Mouse (Mus musculus): ENCODE data around the gene 1500009C09Rik. TPM values are rescaled to one million over a fixed set of nuclear protein-coding genes. Genes with fewer than 3 reads are reported as not detected.
"Not testable (repeated sequence)": the region's sequence is repeated elsewhere in the genome, so short reads cannot be mapped to it uniquely, and the experiment has no call there.

The 1500009C09Rik gene
- total RNA-seq, 2 experiments from 2014 or later: not detected

DNA sequence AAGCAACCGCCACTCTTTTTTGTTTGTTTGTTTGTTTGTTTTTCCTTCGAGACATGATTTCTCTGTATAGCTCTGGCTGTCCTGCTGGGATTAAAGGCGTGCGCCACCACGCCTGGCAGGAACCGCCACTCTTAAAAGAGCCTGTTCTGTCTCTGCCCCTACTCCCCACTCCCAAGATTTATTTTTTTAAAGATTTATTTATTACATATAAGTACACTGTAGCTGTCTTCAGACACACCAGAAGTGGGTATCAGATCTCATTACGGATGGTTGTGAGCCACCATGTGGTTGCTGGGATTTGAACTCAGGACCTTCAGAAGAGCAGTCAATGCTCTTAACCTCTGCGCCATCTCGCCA is 7.4 kb upstream of the 1500009C09Rik start:
- ATAC-seq (replicated peaks; ENCODE audit: poor library complexity, severe bottlenecking): not testable (repeated sequence)

DNA sequence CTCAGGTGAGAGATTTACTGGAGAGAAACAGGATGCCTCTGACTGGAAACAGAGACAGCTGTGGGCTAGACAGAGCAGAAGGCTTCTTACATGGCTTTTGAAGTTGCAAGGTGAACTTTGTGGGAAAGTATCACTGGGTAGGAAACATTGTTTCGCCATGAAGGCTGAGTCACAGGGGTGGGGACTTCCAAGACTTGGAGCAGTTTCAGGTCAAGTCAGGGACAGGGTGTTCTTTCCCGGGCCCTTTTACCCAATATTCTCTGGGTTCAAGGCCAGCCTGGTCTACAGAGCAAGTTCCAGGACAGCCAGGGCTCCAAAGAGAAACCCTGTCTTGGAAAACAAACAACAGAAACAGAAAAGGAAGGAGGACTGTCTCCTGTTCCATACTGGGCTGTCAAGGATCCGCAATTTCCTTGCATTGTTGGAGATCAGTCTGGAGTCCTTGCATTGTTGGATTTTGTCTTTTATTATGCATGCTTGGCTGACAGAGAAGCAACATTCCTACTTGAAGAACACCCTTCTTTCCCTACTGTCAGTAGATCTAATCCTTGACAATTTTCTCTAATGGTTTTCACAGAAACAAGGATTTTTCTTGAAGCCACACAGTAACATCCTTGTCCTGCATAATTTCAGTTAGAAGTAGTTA is 4.9 kb upstream of the 1500009C09Rik start:
- no peak for ATAC-seq (replicated peaks; ENCODE audit: poor library complexity, severe bottlenecking)

DNA sequence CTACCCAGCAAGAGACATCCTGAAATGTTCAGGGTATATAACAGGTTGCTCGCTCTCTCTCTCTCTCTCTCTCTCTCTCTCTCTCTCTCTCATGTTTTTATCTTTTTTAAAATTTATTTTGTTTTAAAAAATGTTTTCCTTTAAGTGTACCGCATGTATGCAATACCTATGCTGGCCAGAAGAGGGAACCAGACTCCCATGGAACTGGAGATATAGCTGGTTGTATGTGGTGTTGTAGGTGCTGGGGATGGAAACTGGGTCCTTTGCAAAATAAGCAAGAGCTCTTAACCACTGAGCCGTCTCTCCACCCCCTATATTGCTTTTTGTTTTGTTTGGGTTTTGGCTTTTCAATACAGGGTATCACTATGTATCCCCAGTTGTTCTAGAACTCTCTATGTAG is 618 bp upstream of the 1500009C09Rik start:
- no peak for ATAC-seq (replicated peaks; ENCODE audit: poor library complexity, severe bottlenecking)

DNA sequence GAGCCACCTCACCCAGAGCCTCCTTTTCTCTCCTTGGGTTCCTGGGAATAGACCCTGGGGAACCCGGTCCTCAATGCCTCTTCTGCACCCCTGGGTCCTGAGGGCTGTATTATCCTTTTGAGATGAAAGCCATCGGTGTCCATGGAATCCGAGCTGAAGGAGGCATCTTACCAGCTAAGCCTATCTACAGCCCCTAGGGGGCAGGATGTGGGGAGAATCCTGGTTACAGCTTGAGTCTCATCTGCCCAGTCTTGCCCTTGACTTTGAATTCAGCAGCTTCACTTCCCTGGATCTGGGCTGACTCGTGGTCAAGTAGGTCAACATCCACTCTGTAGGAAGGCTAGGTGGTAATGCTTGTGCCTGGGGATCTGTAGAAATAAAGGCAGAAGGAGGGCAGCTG is 3.1 kb downstream of the 1500009C09Rik start:
- no peak for ATAC-seq (replicated peaks; ENCODE audit: poor library complexity, severe bottlenecking)

DNA sequence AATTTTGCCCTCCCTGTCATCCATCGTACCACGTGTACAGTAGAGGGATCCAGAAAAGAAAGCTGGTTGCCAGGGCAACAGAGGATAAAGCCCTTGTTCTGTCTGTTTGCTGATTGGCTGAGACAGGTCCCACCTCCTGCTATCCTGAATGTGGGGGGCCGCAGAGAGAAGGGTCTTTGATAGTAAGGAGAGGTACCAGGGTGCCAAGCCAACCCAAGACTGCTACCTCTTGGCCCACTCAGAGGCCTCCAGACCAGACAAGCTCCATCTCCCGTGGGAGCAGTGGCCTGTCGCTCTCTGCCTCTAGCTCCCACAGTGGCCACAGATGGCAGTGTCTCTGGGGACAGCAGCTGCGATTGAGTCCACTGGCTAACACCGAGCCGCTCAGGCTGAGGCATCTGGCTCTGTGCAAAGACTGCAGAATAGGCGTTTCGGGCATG is 3.8 kb downstream of the 1500009C09Rik start:
- no peak for ATAC-seq (replicated peaks; ENCODE audit: poor library complexity, severe bottlenecking)

DNA sequence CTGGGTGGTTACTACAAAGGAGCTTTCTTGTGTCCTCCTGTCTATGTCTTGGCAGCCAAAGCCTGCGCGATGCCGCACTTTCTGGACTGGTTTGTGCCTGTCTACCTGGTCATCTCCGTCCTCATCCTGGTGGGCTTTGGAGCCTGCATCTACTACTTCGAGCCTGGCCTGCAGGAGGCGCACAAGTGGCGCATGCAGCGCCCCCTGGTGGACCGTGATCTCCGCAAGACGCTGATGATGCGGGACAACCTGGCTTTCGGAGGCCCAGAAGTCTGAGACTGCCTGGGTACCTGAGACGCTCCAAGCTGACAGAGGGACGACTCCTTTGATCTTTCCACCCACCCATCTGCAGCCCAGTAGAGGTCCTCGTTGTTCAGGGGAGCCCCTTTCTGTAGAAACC is 7.3 kb downstream of the 1500009C09Rik start:
- ATAC-seq (replicated peaks; ENCODE audit: poor library complexity, severe bottlenecking): peak; percentile 81

DNA sequence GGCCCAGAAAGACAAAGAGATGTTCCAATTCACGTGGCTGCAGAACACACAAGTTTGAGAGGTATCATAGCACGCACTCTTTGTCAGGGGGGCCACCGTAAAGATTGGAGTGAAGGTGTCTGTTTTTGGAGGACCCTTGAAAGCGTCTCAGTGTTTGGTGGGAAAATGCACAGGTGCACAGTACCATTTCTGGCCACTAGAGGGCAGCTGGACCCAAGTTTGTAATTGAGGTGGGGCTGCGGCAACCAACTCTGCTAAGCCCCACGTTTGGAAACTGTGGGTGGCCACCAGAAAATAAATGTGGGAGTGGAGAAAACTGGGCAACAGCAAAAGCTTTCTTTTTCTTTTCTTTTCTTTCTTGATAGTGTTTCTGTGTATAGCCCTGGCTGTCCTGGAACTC is 14.2 kb downstream of the 1500009C09Rik start:
- peak; percentile 62; the same call in 1 of the 2 replicates for ATAC-seq (replicated peaks; ENCODE audit: poor library complexity, severe bottlenecking)

DNA sequence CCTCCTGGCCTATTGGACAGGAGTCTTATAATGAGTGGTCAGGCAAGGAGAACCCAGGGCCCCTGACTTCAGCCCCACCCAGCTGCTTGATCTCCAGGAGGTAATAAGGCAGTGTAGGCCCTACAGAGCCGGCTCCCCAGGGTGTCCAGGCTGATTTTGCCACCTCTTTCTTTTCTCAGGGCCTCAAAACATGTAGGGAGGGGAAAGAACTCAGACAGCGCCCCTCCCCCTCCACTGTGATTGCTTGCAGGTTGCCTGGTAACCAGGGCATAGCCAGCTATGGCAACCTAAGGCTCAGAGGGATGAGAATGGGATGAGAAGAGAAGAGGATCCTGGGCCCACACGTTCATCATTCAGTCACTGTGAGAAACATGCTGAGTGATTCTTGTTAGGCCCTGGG is 16.0 kb downstream of the 1500009C09Rik start:
- no peak for ATAC-seq (replicated peaks; ENCODE audit: poor library complexity, severe bottlenecking)

DNA sequence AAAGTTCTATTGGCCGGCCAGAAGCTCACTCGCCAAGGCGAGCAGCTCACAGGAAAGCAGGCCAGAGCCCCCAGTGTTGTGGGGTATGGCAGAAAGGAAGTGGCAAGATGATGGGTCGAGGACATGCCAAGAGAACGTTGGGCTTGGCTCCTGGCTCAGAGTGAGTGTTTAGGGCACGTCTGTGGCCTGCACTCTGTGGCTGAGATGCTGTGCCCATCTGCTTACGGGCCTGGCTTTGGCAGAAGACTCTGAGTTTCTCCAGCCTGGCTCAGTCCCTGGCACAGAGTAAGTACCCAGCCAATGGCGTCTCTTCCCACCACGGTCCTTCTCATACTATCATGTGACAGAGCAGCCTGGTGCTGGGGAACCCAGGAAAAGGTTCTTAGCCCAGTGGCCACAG is 16.6 kb downstream of the 1500009C09Rik start:
- ATAC-seq (replicated peaks; ENCODE audit: poor library complexity, severe bottlenecking): no peak

DNA sequence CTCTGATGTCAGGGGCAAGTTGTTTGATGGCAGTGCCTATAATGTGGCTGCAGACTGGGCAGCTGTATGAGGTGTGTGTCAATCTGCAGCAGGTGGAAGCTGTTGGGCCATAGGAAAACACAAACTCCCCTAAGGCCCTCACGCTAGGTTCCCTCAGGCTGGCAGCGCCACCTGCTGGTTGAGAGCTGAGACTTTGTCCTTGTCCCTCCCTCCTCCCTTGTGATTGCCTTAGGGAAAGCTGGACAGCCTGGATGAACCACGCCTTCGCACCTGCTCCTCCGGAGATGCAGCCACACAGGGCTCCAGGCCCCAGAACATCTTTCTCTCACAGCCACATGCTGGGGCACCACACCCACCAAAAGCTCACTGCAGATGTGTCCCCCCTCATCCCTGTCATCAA is 19.0 kb downstream of the 1500009C09Rik start:
- ATAC-seq (replicated peaks; ENCODE audit: poor library complexity, severe bottlenecking): peak; percentile 58

DNA sequence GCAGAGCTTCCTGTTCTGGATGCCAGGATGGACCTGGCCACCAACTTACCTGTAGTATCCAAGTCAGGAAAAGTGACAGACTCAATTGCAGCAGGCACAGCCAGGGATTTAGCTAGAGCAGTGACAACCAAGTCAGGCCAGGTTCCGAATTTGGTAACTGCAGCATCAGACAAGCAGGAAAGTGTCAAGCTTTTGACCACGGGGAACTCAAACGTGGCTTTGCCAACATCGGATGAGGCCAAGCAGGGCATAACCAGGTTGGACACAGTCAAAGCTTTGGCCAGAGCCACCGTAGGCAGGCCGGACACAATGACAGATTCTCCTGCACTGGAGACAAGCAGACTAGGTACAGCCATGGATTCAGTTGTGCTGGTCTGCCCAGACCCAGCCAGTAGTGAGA is 20.1 kb downstream of the 1500009C09Rik start:
- ATAC-seq (replicated peaks; ENCODE audit: poor library complexity, severe bottlenecking): no peak

DNA sequence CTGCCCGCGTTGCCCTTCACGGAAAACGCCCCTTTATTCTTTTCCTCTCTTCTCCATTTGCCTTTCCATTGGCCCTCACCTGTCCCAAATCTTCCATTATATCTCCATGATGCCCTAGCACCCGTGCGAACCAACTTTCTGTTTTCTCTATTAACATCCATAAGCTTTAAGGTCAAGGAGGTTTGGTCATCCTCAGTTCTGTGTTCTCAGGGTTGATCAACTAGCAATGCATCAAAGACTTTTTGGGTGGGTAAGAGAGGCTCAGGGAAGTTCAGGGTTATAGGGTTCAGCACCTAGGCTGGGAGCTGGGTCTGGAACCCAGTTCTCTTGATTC is 22.4 kb downstream of the 1500009C09Rik start, which contains the start of gene Sept3:
Gene Sept3, plus strand, starts transcription at position 301 of the 334 bp plus-strand sequence.
- no peak for ATAC-seq (replicated peaks; ENCODE audit: poor library complexity, severe bottlenecking)

DNA sequence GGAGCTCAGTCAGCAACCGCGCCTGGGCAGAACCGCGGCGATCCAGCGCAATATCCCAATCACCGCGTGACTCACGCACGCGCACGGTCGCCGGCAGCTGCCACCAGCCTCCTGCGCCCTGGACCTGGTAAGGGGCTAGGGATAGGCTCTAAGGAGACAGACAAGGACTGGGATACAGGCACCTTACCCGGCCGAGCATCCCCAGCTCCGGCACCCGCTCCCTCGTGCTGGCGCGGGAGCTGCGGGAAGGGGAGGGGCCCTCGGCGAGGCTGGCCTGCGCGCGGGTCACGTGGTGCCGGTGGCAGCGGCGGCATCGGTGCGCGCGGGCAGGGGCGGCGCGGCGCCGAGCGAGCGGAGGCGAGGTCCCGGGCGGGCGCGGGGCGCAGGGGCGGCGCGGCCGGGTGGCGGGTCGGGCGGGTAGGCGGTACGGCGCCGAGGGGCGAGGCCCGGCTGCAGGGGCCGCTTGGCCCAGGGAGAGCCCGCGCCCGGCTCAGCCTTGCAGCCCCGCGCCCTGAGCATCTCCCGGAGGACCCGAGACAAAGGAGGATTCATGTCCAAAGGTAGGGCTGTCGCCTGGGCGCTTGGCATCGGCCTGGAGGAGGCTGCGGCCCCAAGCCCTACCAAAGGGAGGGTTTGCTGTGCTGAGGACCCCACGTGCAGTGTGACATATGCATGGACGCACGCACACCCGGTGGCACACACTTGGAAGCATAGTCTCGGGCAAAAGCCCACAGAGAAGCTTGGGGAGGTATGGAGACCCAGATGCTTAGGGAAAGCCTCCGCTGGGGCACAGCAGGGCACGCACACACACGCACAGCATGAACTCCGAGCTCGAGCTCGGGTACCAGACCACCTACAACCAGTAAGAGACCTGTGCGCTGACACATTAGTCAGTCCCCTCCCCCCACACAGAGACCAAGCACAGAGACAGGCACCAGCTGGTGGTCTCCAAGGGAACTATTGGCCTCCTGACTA is 23.0 kb downstream of the 1500009C09Rik start:
- no peak for ATAC-seq (replicated peaks; ENCODE audit: poor library complexity, severe bottlenecking)

DNA sequence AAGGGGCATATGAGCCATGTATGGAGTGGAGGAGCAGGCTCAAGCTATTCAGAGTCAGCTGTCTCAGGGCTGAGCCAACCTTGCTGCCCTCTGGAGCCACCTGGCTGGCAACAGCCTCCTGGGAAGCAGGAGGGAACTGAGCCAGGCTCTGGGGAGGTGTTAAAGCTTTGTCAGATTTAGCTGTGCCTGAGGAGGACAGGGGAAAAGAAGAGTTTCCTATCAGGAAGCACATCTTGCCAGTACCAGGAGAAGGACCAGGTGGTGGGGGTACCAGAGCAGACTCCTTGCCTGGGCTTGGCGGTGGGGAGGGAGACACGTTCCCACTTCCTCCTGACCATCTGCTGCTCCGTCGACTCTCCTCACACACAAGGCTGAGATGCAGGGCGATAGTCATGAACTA is 25.4 kb downstream of the 1500009C09Rik start:
- no peak; the same call in 1 of the 2 replicates for ATAC-seq (replicated peaks; ENCODE audit: poor library complexity, severe bottlenecking)

DNA sequence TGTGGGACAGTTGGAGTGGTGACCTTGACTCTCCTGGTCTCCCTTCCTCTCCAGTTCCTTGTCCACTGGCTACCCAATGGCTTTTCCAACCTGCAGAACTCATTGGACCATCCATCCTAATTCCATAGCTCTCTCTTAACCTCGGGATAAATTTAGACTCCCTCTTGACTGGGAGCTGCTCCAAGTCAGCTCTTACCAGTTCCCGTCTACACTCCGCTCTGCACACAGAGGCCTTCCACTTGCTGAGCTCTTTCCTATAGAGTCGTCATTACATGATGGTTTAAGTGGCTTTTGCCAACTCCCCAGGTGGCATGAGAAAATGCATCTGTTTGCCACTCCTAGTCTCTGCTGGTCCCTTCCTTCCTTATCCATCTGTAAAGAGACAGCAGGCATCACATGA is 28.4 kb downstream of the 1500009C09Rik start:
- no peak for ATAC-seq (replicated peaks; ENCODE audit: poor library complexity, severe bottlenecking)

DNA sequence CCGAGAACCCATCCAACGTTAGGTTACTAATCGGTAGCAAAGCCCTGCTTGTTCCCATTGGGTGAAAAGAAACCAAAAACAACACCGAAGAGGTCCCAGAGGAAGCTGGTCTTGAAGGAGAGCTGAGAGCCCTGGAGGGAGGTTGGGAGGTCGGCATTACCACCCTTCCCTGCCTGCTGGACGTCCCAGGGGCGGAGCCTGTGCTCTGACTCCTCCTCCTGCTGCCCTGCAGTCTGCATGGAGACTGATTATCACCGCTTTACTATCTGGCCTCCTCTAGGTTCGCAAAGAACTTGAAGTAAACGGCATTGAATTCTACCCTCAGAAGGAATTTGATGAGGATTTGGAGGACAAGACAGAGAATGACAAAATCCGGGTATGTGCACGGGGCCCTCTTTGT is 34.0 kb downstream of the 1500009C09Rik start:
- ATAC-seq (replicated peaks; ENCODE audit: poor library complexity, severe bottlenecking): 0 out of 2 replicates have a peak, but pooled peaks have one; percentile 33

DNA sequence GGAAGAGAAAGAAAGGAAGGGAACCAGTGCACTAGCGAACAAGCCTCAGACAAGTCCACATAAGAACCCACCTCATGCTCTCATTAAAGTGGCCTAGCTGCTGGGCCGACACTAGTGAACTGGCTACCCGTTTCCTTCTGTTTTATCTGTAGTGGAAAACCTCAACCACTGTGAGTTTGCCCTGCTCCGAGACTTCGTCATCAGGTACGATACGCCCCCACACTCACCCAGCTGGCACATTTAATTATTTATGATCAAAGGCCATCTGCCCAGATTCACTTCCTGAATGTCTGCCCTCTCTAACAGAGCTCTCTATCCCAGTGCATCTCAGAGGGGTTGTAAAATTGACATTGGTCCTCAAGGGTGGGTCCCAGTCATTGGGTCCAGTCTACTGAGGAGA is 38.1 kb downstream of the 1500009C09Rik start:
- ATAC-seq (replicated peaks; ENCODE audit: poor library complexity, severe bottlenecking): no peak

DNA sequence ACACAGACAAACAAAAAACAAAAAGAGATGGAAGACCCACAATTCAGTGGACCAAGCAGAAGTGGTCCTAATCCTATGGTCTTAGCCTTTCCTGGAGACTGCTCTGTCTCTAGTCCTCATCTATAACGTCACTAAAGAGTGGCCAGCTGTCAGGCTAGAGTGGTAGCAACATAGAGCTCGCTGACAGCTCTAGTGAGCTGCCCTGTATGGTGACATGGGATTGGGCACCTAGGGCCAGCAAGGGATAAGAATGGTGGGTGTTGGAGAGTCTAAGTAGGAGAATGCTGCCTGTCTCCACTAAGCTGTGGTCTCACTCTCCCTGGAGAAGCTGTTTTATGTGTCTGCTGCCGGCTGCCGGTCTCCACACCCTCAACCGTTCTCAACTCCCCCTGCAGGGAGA is 40.7 kb downstream of the 1500009C09Rik start:
- ATAC-seq (replicated peaks; ENCODE audit: poor library complexity, severe bottlenecking): no peak

DNA sequence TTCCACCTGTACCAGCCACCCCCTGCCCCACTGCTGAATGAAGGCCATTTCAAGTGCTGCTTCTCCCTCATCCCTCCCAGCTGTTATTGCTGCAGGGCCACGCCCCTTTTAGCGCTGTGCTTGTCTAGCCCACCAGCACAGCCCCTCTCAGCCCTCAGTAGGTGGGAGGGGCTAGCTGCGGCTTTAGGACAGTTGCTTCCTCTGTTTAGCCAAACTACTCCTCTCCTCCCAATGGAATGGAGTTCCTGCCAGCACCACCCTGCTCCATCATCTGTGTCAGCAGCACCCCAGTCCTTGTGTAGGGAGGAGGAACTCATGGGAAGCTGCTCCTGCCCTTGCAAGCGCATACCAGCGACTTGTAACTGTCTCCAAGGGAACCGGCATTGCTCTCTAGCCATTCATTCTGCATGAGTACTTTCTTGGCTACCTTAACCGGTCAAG is 41.1 kb downstream of the 1500009C09Rik start:
- ATAC-seq (replicated peaks; ENCODE audit: poor library complexity, severe bottlenecking): peak; percentile 52

DNA sequence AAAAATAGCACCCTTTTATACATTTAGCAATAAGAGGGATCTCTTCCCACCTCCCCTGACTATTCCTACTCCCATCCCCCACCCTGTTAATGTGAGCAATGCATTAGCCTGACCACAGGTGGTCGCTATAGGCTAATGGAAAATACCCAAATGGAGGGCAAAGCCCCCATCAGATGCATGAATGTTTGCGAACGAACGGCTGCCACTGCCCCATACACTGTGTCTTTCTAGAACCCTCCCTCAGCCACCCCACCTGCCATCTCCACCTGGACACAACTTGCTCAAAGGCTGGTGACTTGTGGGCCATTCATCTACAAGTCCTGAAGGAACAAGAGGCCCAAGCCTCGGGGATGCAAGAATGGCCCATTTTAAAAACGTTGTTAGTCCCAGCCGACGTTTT is 41.9 kb downstream of the 1500009C09Rik start:
- peak; percentile 55; the same call in 1 of the 2 replicates for ATAC-seq (replicated peaks; ENCODE audit: poor library complexity, severe bottlenecking)

DNA sequence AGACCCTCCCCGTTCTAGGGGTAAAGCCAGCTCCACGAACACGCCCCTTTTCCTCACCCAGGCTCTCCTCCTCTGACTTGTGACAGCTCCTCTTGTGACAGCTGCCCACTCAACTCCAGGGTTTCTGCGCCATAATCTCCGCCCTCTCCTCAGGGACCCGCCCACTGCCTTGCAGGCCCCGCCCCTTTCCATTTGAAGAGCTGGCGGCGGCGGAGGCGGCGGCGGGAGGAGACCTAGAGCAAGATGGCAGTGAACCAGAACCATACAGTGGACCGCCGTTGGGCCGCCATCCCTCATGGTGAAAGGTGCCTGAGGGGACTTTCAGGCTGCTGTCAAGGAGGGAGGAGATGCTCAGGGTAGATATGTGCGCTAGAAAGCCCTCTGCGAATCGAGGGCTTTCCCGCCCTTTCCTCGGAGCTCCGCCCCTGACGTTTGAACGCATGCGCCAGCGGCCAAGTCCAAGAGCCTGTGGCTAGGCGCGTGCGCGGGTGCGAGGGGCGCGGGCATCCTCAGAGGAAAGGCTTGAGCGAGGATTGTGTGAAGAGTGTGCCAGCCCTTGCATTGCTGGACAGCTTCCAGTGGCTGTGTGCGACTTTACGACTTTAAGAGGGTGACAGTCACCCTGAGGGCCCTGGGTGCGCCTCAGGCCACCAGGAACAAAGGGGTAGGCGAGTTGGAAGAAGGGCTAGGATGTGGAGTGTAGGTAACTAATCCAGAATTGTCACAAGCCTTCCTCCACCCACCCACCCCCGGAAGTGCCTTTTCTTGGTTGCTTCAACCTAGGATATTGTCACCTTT is 46.8 kb downstream of the 1500009C09Rik start, which contains the start of gene Wbp2nl:
Gene Wbp2nl, plus strand, starts transcription at position 191 of the 798 bp plus-strand sequence.
- no peak for ATAC-seq (replicated peaks; ENCODE audit: poor library complexity, severe bottlenecking)

Data from granulocyte monocyte progenitor cell, adult 5-6 weeks (primary cell).